ENCODE assay signal across 8 mouse cellular contexts in genomic region chr11:84957591-84958270, GRCm38 (mm10). TPM values are rescaled to one million over a fixed set of nuclear protein-coding genes. Genes with fewer than 3 reads are reported as not detected.
A peak's percentile ranks its signal among the peaks of the same experiment; 100 is the strongest.
DNase-seq lines count a peak whose midpoint lies in the region; ATAC-seq and TF ChIP-seq lines count a peak whose summit lies in the region.

TSS of gene Car4 (plus strand) at chr11:84957786.

- H3K4me2 ChIP-seq in forebrain, embryonic 15.5 days (replicated peaks) = peak within 1 kb of the TSS; percentile 49
- peak within 1 kb of the TSS; percentile 73 for H3K4me2 ChIP-seq in hindbrain, embryonic 15.5 days

- intact Hi-C loops in left cerebral cortex, adult 2 months (cut with DNase I) = no loop called here

- H3K27me3 ChIP-seq in E14TG2a.4 (ENCODE audit: insufficient read depth, low read length) = peaks cover 51% of the 10 kb centered on the region
- H3K27me3 ChIP-seq in forebrain, embryonic 15.5 days = peaks cover 44% of the 10 kb centered on the region
- H3K27me3 ChIP-seq in hindbrain, embryonic 15.5 days = peaks cover 41% of the 10 kb centered on the region
- peaks cover 81% of the 10 kb centered on the region for H3K27me3 ChIP-seq in megakaryocyte, embryonic 14.5 days (replicated peaks)
- peaks cover 18% of the 10 kb centered on the region for H3K27me3 ChIP-seq in thymus, adult 2 months (ENCODE audit: control insufficient read depth, insufficient read depth, low read length)

- DNase-seq in cerebellum, adult 11 months = peak; percentile 74
- peak; percentile 20 to 56 for DNase-seq in left cerebral cortex, adult 2 months (ENCODE audit: extremely low spot score in 1 of 2, low spot score in 2 of 2)
- no peak for DNase-seq in thymus, adult 2 months

- H3K36me3 ChIP-seq in E14TG2a.4 (ENCODE audit: insufficient read depth, low read length) = no peaks in the 10 kb centered on the region
- H3K36me3 ChIP-seq in forebrain, embryonic 15.5 days = no peaks in the 10 kb centered on the region
- no peaks in the 10 kb centered on the region for H3K36me3 ChIP-seq in hindbrain, embryonic 15.5 days
- no peaks in the 10 kb centered on the region for H3K36me3 ChIP-seq in megakaryocyte, embryonic 14.5 days (replicated peaks; ENCODE audit: low read length)
- H3K36me3 ChIP-seq in thymus, adult 2 months (ENCODE audit: control insufficient read depth, insufficient read depth, low read length) = no peaks in the 10 kb centered on the region

- TF ChIP-seq CTCF in E14TG2a.4 (conservative IDR thresholded peaks at IDR 0.05; ENCODE audit: low read length) = no peak
- TF ChIP-seq CTCF in left cerebral cortex, adult 2 months (IDR thresholded peaks at IDR 0.05) = no peak
- TF ChIP-seq CTCF in thymus, adult 2 months (IDR thresholded peaks at IDR 0.05; ENCODE audit: borderline replicate concordance, control insufficient read depth, extremely low read depth, insufficient read depth, low read length, poor library complexity) = no peak

- no peak for ATAC-seq in forebrain, embryonic 15.5 days (replicated peaks)
- ATAC-seq in hindbrain, embryonic 15.5 days (ENCODE audit: low FRiP score, low read depth) = no peak
- ATAC-seq in megakaryocyte-erythroid progenitor cell, adult 5-6 weeks (replicated peaks; ENCODE audit: low FRiP score, low TSS enrichment, poor library complexity, severe bottlenecking) = no peak

- no peak within 1 kb of the TSS for H3K27ac ChIP-seq in forebrain, embryonic 15.5 days (replicated peaks)
- no peak within 1 kb of the TSS for H3K27ac ChIP-seq in hindbrain, embryonic 15.5 days (replicated peaks)
- H3K27ac ChIP-seq in left cerebral cortex, adult 2 months = peak within 1 kb of the TSS; percentile 82
- no peak within 1 kb of the TSS for H3K27ac ChIP-seq in thymus, adult 2 months (ENCODE audit: control insufficient read depth, insufficient read depth, low read length)

- H3K4me3 ChIP-seq in E14TG2a.4 (replicated peaks; ENCODE audit: low read length) = peak within 1 kb of the TSS; percentile 80
- peak within 1 kb of the TSS; percentile 38 for H3K4me3 ChIP-seq in forebrain, embryonic 15.5 days
- peak within 1 kb of the TSS; percentile 38 for H3K4me3 ChIP-seq in hindbrain, embryonic 15.5 days
- peak within 1 kb of the TSS; percentile 64 for H3K4me3 ChIP-seq in left cerebral cortex, adult 2 months
- peak within 1 kb of the TSS; percentile 80 for H3K4me3 ChIP-seq in megakaryocyte, embryonic 14.5 days (replicated peaks)
- H3K4me3 ChIP-seq in thymus, adult 2 months (ENCODE audit: control insufficient read depth, insufficient read depth, low read length) = no peak within 1 kb of the TSS

- H3K9ac ChIP-seq in forebrain, embryonic 15.5 days (replicated peaks) = peak within 1 kb of the TSS; percentile 9; the same call in 1 of the 2 replicates
- peak within 1 kb of the TSS; percentile 18; the same call in 1 of the 2 replicates for H3K9ac ChIP-seq in hindbrain, embryonic 15.5 days

- no peak for TF ChIP-seq POLR2A in thymus, adult 2 months (IDR thresholded peaks at IDR 0.05; ENCODE audit: control insufficient read depth, extremely low read depth, insufficient read depth, low read length, poor library complexity)

- 1% methylated on average over 49 of the region's 49 CpGs for WGBS in forebrain, embryonic 15.5 days
- 2% methylated on average over 49 of the region's 49 CpGs for WGBS in hindbrain, embryonic 15.5 days
- WGBS in thymus, adult 2 months = 8% methylated on average over 49 of the region's 49 CpGs

- peaks cover 41% of the 10 kb centered on the region for H3K4me1 ChIP-seq in E14TG2a.4 (replicated peaks; ENCODE audit: low read depth, low read length)
- H3K4me1 ChIP-seq in forebrain, embryonic 15.5 days = peaks cover 15% of the 10 kb centered on the region
- H3K4me1 ChIP-seq in hindbrain, embryonic 15.5 days (replicated peaks) = peaks cover 11% of the 10 kb centered on the region
- H3K4me1 ChIP-seq in megakaryocyte, embryonic 14.5 days = peaks cover 31% of the 10 kb centered on the region
- H3K4me1 ChIP-seq in thymus, adult 2 months (replicated peaks; ENCODE audit: control insufficient read depth, insufficient read depth, low read length) = no peaks in the 10 kb centered on the region

- no peaks in the 10 kb centered on the region; the same call in 1 of the 2 replicates for H3K9me3 ChIP-seq in E14TG2a.4 (ENCODE audit: low read length)
- no peaks in the 10 kb centered on the region for H3K9me3 ChIP-seq in forebrain, embryonic 15.5 days
- H3K9me3 ChIP-seq in hindbrain, embryonic 15.5 days = no peaks in the 10 kb centered on the region
- H3K9me3 ChIP-seq in megakaryocyte, embryonic 14.5 days = peaks cover 2% of the 10 kb centered on the region; the same call in 1 of the 2 replicates

RNA-seq across cellular contexts. Expression of gene Car4, which starts in this region (rescaled TPM):
- 1.9 and 2.7 TPM in 2 replicates for polyA plus RNA-seq in forebrain, embryonic 15.5 days (2015; fragmentation: Nextera tagmentation; extraction: Ambion mirVana)
- 3.8 and 4.1 TPM in 2 replicates for polyA plus RNA-seq in hindbrain, embryonic 15.5 days (2015; fragmentation: Nextera tagmentation; extraction: Ambion mirVana)
- 100 to 1,000 TPM in 1 of 2 experiments, 10 to 100 TPM in 1; 78.6 to 101 TPM for total RNA-seq in left cerebral cortex, adult 2 months (2021)
- polyA plus RNA-seq in megakaryocyte, embryonic 14.5 days (2012; ENCODE audit: insufficient read depth, low replicate concordance) = not detected in 2 replicates
- not detected in 2 replicates for total RNA-seq in megakaryocyte-erythroid progenitor cell, adult 5-6 weeks (2014; fragmentation: Nextera tagmentation)
- total RNA-seq in megakaryocyte-erythroid progenitor cell, adult 5-6 weeks (2017) = not detected in 2 replicates
- 3.3 and 3.7 TPM in 2 replicates for polyA plus RNA-seq in thymus, adult 2 months (2012; rRNA removed)

Comparison
In these comparisons a context has a peak if more than half of its experiments do, and no peak if none do; other contexts are left out.
1. RNA of gene Car4 (total RNA-seq): 78.6 to 101 TPM in left cerebral cortex, adult 2 months; not detected in megakaryocyte-erythroid progenitor cell, adult 5-6 weeks; every median in the first group is over 10 times any median in the second.